Mouse (Mus musculus) brain, adult 10 weeks (tissue): ENCODE data around the gene Csf2rb. TPM values are rescaled to one million over a fixed set of nuclear protein-coding genes. Genes with fewer than 3 reads are reported as not detected.

Experiments used
- polyA plus RNA-seq: library from polyadenylated mRNA; stranded (reverse); fragments of 350-450 nt; fragmentation: Illumina TruSeq; extraction: RNeasy Lipid Tissue Mini Kit (QIAGEN cat#74804); gene quantifications from one replicate; pipeline ENCODE4 v1.2.3, GENCODE M21; 2015; ENCODE audit warnings: low read depth, low replicate concordance

The Csf2rb gene
- polyA plus RNA-seq = 1.6 TPM

DNA sequence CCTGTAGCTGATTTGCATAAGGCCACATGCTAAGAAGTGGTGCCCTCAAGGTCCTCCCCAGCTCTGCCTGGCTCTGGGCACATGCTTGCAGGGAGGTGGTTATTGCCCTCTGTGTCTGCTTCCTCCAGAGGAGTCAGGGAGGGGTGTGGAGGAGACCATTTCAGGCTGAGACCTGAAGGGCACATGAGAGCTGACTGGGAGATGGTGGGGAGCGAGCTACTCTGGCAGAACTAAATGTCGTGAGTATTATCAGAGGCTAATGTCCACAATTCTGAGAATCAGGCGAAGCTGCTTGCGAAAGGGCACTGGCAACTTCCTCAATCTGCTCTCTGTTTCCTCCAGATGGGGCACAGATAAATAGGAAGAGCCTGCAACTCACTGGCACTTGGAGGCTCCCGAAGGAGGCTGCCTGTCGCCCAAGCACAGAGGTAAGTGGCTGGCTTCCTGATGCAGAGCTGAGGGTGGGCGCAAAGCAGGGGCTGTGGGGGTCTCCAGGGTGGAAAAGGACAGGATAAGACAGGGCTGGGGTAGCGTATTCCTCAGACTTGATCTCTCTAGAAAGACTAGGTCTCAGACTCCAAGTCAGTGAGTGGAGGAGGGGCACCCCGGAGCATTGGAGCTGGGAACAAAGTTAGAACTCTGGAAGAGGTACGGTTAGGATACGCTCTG lies at the start of gene Csf2rb:
TSS of gene Csf2rb (plus strand) at position 82 of the 669 bp plus-strand sequence.

DNA sequence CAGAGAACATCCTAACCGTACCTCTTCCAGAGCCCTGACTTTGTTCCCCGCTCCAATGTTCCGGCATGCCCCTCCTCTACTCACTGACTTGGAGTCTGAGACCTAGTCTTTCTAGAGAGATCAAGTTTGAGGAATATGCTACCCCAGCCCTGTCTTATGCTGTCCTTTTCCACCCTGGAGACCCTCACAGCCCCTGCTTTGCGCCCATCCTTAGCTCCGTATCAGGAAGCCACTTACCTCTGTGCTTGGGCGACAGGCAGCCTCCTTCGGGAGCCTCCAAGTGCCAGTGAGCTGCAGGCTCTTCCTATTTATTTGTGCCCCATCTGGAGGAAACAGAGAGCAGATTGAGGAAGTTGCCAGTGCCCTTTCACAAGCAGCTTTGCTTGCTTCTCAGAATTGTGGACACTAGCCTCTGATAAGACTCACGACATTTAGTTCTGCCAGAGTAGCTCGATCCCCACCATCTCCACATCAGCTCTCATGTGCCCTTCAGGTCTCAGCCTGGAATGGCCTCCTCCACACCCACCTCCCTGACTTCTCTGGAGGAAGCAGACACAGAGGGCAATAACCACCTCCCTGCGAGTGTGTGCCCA lies 20.1 kb upstream of the Csf2rb start, which contains the start of gene Csf2rb2:
TSS of gene Csf2rb2 (minus strand) at position 381 of the 593 bp plus-strand sequence.

DNA sequence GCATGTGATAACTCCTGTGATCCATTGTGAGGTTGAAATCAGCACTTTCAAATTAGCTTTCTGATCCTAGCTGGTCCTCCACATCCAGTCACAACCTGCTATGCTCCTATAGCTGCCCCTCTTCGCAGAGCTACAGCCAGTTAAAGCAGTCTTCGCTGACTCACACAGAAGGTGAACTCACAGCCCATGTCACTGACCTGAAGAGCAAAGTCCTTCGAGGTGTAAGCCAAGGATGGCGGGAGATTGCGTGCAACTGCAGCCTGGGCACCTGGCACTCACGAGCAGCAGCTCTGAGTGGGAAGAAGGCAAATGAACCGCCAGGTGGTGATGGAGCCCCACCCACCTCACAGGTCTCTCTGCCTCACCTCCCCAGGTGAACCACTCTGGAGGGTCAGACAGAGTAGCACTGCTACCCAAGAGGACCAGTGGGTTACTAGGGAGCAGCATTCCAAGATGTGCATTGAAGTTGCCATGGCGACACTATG lies 70.0 kb downstream of the Csf2rb start, which contains the start of gene Tex33:
TSS of gene Tex33 (minus strand) at position 435 of the 485 bp plus-strand sequence.

Other genes with a start within 250 kb of the Csf2rb start
- gene Cacng2, start 205.7 kb upstream of the Csf2rb start, polyA plus RNA-seq = 37.5 TPM
- gene Ift27, start 151.6 kb upstream of the Csf2rb start, polyA plus RNA-seq = 48.2 TPM
- gene Pvalb, start 119.4 kb upstream of the Csf2rb start, polyA plus RNA-seq = 239 TPM
- gene Ncf4, start 81.0 kb upstream of the Csf2rb start, polyA plus RNA-seq = 1.6 TPM
- 0.45 TPM for gene Csf2rb2, start 20.0 kb upstream of the Csf2rb start, polyA plus RNA-seq
- not detected for gene Tex33, start 70.2 kb downstream of the Csf2rb start, polyA plus RNA-seq
- 61.4 TPM for gene Tst, start 80.2 kb downstream of the Csf2rb start, polyA plus RNA-seq
- 54.0 TPM for gene Mpst, start 80.7 kb downstream of the Csf2rb start, polyA plus RNA-seq
- gene Kctd17, start 102.8 kb downstream of the Csf2rb start, polyA plus RNA-seq = 323 TPM
- gene Tmprss6, start 142.9 kb downstream of the Csf2rb start, polyA plus RNA-seq = 1.2 TPM
- 0.19 TPM for gene Il2rb, start 169.5 kb downstream of the Csf2rb start, polyA plus RNA-seq
- gene C1qtnf6, start 205.7 kb downstream of the Csf2rb start, polyA plus RNA-seq = 2.5 TPM
- 14.2 TPM for gene Sstr3, start 218.9 kb downstream of the Csf2rb start, polyA plus RNA-seq
- 2.7 TPM for gene Rac2, start 247.0 kb downstream of the Csf2rb start, polyA plus RNA-seq